Mouse (Mus musculus) telencephalon, adult 2 months (tissue): ENCODE measurements at regions not wholly inside any gene's neighbourhood (a gene's known extent, or its start where the extent isn't known, plus 50 kb on each side); places are given as distances from the start of the nearest gene placed in this dataset.

Experiments
- DNase-seq: peaks from one replicate; pipeline ENCODE4 v3.0.0-alpha.2; 2011; ENCODE audit warnings: low read depth, low spot score

- no peak for DNase-seq
Measured at GRCm38 (mm10) chr19:15649368-15649767, 297.8 kb downstream of the Psat1 start.

GRCm38 (mm10) chr19:15647313-15647712, 299.8 kb downstream of the Psat1 start:
- no peak for DNase-seq

GRCm38 (mm10) chr19:15644786-15645185, 302.4 kb downstream of the Psat1 start:
- peak; percentile 45 for DNase-seq

- peak; percentile 27 for DNase-seq
Measured at GRCm38 (mm10) chr19:15617233-15617915, 329.8 kb downstream of the Psat1 start.

GRCm38 (mm10) chr19:15614648-15615561, 332.2 kb downstream of the Psat1 start:
- peak; percentile 28 for DNase-seq

GRCm38 (mm10) chr19:15611137-15611758, 335.9 kb downstream of the Psat1 start:
- DNase-seq = no peak

GRCm38 (mm10) chr19:15606440-15606839, 340.7 kb downstream of the Psat1 start:
- DNase-seq = no peak

GRCm38 (mm10) chr19:15592821-15593220, 354.3 kb downstream of the Psat1 start:
- DNase-seq = no peak

- no peak for DNase-seq
Measured at GRCm38 (mm10) chr19:15583782-15584693, 363.1 kb downstream of the Psat1 start.

- no peak for DNase-seq
Measured at GRCm38 (mm10) chr19:15583106-15583781, 363.9 kb downstream of the Psat1 start.

GRCm38 (mm10) chr19:15571204-15571603, 375.9 kb downstream of the Psat1 start:
- DNase-seq = no peak

- DNase-seq = no peak
Measured at GRCm38 (mm10) chr19:15561511-15561910, 385.6 kb downstream of the Psat1 start.

GRCm38 (mm10) chr19:15553953-15554352, 393.2 kb downstream of the Psat1 start:
- no peak for DNase-seq

GRCm38 (mm10) chr19:15517853-15518252, 429.3 kb downstream of the Psat1 start:
- no peak for DNase-seq

GRCm38 (mm10) chr19:15516566-15517305, 430.4 kb downstream of the Psat1 start:
- no peak for DNase-seq

GRCm38 (mm10) chr19:15513197-15513596, 433.9 kb downstream of the Psat1 start:
- no peak for DNase-seq

- DNase-seq = no peak
Measured at GRCm38 (mm10) chr19:15510395-15510794, 436.7 kb downstream of the Psat1 start.

- DNase-seq = no peak
Measured at GRCm38 (mm10) chr19:15502985-15503354, 444.2 kb downstream of the Psat1 start.

GRCm38 (mm10) chr19:15502315-15502984, 444.7 kb downstream of the Psat1 start:
- DNase-seq = no peak
